Mouse (Mus musculus) heart, postnatal 0 days (tissue): Measurements from ENCODE around the gene Vash1.

Source experiments
- CTCF ChIP-seq: IDR thresholded peaks from 2 replicates; pipeline ENCODE4 v1.5.1; 2016; ENCODE audit warnings: antibody characterized with exemption, control low read depth, low read depth
- EP300 ChIP-seq: IDR thresholded peaks from 2 replicates; pipeline ENCODE4 v1.6.1; 2016; ENCODE audit warnings: antibody characterized with exemption, low read depth

DNA sequence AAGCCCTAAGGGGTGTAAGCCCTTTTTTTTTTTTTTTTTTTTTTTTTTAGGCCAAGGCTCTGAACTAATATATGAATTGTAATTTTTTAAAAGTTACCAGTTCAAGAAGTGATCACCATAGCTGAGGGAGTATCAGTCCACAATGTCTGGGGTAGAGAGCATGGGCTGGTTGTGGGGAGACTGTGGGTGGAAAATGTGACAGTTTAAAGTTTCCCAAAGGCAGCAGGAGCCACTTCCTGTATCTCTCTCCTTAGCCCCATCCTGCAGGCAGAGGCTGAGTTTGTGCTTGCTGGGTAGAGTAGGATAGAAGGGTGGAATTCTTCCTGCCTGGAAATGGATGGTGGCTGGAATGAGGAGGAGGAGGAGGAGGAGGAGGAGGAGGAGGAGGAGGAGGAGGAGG is 14.9 kb downstream of the Vash1 start:
- TF ChIP-seq EP300 (no peak), CTCF (no peak)
